Mouse (Mus musculus): ENCODE results near the gene Dennd1a. TPM values are rescaled to one million over a fixed set of nuclear protein-coding genes. Genes with fewer than 3 reads are reported as not detected.

Dennd1a gene
- polyA plus RNA-seq, 1 experiment = 7.7 TPM

DNA sequence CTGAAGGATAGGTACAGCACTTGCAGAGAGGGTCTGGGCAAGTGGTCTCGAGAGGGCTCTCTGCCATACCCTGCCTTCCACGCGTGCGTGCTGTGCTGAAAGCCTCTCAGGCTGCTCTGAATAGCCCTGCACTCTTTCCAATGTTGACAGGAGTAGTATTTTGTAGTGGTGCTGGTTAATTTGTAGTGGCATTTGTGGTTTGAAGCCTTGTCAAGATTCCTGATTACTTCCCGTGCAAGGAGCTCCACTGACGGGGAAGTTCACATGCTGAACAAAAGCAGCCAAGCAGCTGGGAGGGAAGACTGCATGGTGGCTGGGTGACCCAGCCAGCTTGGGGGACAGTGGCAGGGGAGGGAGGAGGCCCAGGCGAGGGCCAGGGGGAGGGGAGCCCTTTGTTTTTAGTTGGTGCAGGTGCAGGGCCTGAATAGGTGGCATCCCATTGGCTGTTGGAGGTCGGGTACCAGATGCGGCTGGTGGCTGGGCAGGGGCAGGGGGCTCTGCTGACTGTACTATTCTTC lies 457.4 kb downstream of the Dennd1a start:
- no peaks in the 10 kb centered on the region for H3K36me3 ChIP-seq (ENCODE audit: control insufficient read depth, insufficient read depth)
- H3K79me3 ChIP-seq (ENCODE audit: low read depth) = no peaks in the 10 kb centered on the region
- no peaks in the 10 kb centered on the region for H3K27me3 ChIP-seq (ENCODE audit: control insufficient read depth, insufficient read depth, insufficient read length)
- TF ChIP-seq MYOG (IDR thresholded peaks at IDR 0.05; ENCODE audit: control insufficient read depth, extremely low read depth, insufficient read length) (no peak), USF1 (IDR thresholded peaks at IDR 0.05; ENCODE audit: low read depth) (no peak), MAX (IDR thresholded peaks at IDR 0.05) (no peak), FOSL1 (IDR thresholded peaks at IDR 0.05; ENCODE audit: insufficient read depth, low read length, poor library complexity, severe bottlenecking) (no peak), CEBPB (IDR thresholded peaks at IDR 0.05; ENCODE audit: low read depth) (no peak), MYOD1 (IDR thresholded peaks at IDR 0.05; ENCODE audit: control insufficient read depth, insufficient read length, low read depth) (no peak), CTCF (IDR thresholded peaks at IDR 0.05; ENCODE audit: control insufficient read depth, insufficient read depth, insufficient read length) (no peak)
- H3K79me2 ChIP-seq (ENCODE audit: control insufficient read depth, insufficient read depth) = no peaks in the 10 kb centered on the region
- no peak overlapping the region for H3K4me3 ChIP-seq (ENCODE audit: insufficient read depth, poor library complexity, severe bottlenecking)
- no peak overlapping the region for H3ac ChIP-seq (ENCODE audit: control insufficient read depth, insufficient read length, low read depth)

DNA sequence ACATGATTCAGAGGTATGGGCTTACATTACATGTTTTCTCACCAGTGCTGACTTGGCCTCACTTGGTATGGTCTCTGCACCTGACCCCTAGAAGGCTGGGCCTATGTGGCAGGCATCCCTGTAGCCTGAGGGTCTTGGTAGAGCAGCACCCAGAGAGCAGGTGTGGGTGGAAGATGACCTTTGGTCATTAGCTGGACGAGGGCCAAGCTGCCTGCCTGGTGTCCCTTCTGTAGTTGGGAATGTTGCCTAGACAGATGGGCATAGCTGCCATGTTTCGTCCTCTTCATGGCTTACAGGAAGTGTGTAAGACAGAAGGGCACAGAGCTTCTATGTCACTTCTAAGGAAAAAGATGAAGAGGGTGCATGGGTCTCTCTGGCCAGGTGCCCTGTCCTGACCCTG lies 463.4 kb downstream of the Dennd1a start:
- TF ChIP-seq FOSL1 (IDR thresholded peaks at IDR 0.05; ENCODE audit: insufficient read depth, low read length, poor library complexity, severe bottlenecking) = no peak
- no peak for TF ChIP-seq MYOD1 (IDR thresholded peaks at IDR 0.05; ENCODE audit: control insufficient read depth, insufficient read length, low read depth)
- TF ChIP-seq CTCF (IDR thresholded peaks at IDR 0.05; ENCODE audit: control insufficient read depth, insufficient read depth, insufficient read length) = no peak
- Histone ChIP-seq H3K36me3 (ENCODE audit: control insufficient read depth, insufficient read depth) (no peaks in the 10 kb centered on the region), H3K27me3 (ENCODE audit: control insufficient read depth, insufficient read depth, insufficient read length) (no peaks in the 10 kb centered on the region), H3ac (ENCODE audit: control insufficient read depth, insufficient read length, low read depth) (no peak overlapping the region), H3K79me2 (ENCODE audit: control insufficient read depth, insufficient read depth) (no peaks in the 10 kb centered on the region), H3K4me3 (ENCODE audit: insufficient read depth, poor library complexity, severe bottlenecking) (no peak overlapping the region), H3K79me3 (ENCODE audit: low read depth) (no peaks in the 10 kb centered on the region)

- no peak overlapping the region for H3K4me3 ChIP-seq (ENCODE audit: insufficient read depth, poor library complexity, severe bottlenecking)
- no peaks in the 10 kb centered on the region for H3K79me3 ChIP-seq (ENCODE audit: low read depth)
- H3K79me2 ChIP-seq (ENCODE audit: control insufficient read depth, insufficient read depth) = no peaks in the 10 kb centered on the region
- no peaks in the 10 kb centered on the region for H3K36me3 ChIP-seq (ENCODE audit: control insufficient read depth, insufficient read depth)
- no peaks in the 10 kb centered on the region for H3K27me3 ChIP-seq (ENCODE audit: control insufficient read depth, insufficient read depth, insufficient read length)
- no peak for TF ChIP-seq FOSL1 (IDR thresholded peaks at IDR 0.05; ENCODE audit: insufficient read depth, low read length, poor library complexity, severe bottlenecking)
- no peak overlapping the region for H3ac ChIP-seq (ENCODE audit: control insufficient read depth, insufficient read length, low read depth)
These were observed 465.1 kb downstream of the Dennd1a start for GRCm38 (mm10) chr2:37822122-37822521.

- H3K4me3 ChIP-seq (ENCODE audit: insufficient read depth, poor library complexity, severe bottlenecking) = no peak overlapping the region
- H3K79me2 ChIP-seq (ENCODE audit: control insufficient read depth, insufficient read depth) = no peaks in the 10 kb centered on the region
- no peaks in the 10 kb centered on the region for H3K79me3 ChIP-seq (ENCODE audit: low read depth)
- no peaks in the 10 kb centered on the region for H3K36me3 ChIP-seq (ENCODE audit: control insufficient read depth, insufficient read depth)
- no peak overlapping the region for H3ac ChIP-seq (ENCODE audit: control insufficient read depth, insufficient read length, low read depth)
- TF ChIP-seq MYOG (IDR thresholded peaks at IDR 0.05; ENCODE audit: control insufficient read depth, extremely low read depth, insufficient read length) (no peak), MYOD1 (IDR thresholded peaks at IDR 0.05; ENCODE audit: control insufficient read depth, insufficient read length, low read depth) (no peak), CEBPB (IDR thresholded peaks at IDR 0.05; ENCODE audit: low read depth) (no peak), USF1 (IDR thresholded peaks at IDR 0.05; ENCODE audit: low read depth) (no peak), CTCF (IDR thresholded peaks at IDR 0.05; ENCODE audit: control insufficient read depth, insufficient read depth, insufficient read length) (no peak), FOSL1 (IDR thresholded peaks at IDR 0.05; ENCODE audit: insufficient read depth, low read length, poor library complexity, severe bottlenecking) (no peak), MAX (IDR thresholded peaks at IDR 0.05) (no peak)
- H3K27me3 ChIP-seq (ENCODE audit: control insufficient read depth, insufficient read depth, insufficient read length) = no peaks in the 10 kb centered on the region
These were observed 467.6 kb downstream of the Dennd1a start for GRCm38 (mm10) chr2:37819526-37820152.

GRCm38 (mm10) chr2:37818761-37819525 lies 468.2 kb downstream of the Dennd1a start:
- Histone ChIP-seq H3K27me3 (ENCODE audit: control insufficient read depth, insufficient read depth, insufficient read length) (no peaks in the 10 kb centered on the region), H3ac (ENCODE audit: control insufficient read depth, insufficient read length, low read depth) (no peak overlapping the region), H3K4me3 (ENCODE audit: insufficient read depth, poor library complexity, severe bottlenecking) (no peak overlapping the region), H3K79me2 (ENCODE audit: control insufficient read depth, insufficient read depth) (no peaks in the 10 kb centered on the region), H3K79me3 (ENCODE audit: low read depth) (no peaks in the 10 kb centered on the region), H3K36me3 (ENCODE audit: control insufficient read depth, insufficient read depth) (no peaks in the 10 kb centered on the region)
- TF ChIP-seq MYOG (IDR thresholded peaks at IDR 0.05; ENCODE audit: control insufficient read depth, extremely low read depth, insufficient read length) (no peak), FOSL1 (IDR thresholded peaks at IDR 0.05; ENCODE audit: insufficient read depth, low read length, poor library complexity, severe bottlenecking) (no peak), CTCF (IDR thresholded peaks at IDR 0.05; ENCODE audit: control insufficient read depth, insufficient read depth, insufficient read length) (no peak), MYOD1 (IDR thresholded peaks at IDR 0.05; ENCODE audit: control insufficient read depth, insufficient read length, low read depth) (no peak), USF1 (IDR thresholded peaks at IDR 0.05; ENCODE audit: low read depth) (no peak), MAX (IDR thresholded peaks at IDR 0.05) (no peak), CEBPB (IDR thresholded peaks at IDR 0.05; ENCODE audit: low read depth) (no peak)

All from C2C12 (cell line).